Mouse (Mus musculus) kidney, adult 2 months (tissue): Measurements from ENCODE around the gene Arap2. TPM values are rescaled to one million over a fixed set of nuclear protein-coding genes. Genes with fewer than 3 reads are reported as not detected.

Experiments
- DNase-seq: peaks from one replicate; pipeline ENCODE4 v3.0.0; 2021
- H3K27ac ChIP-seq: fragments of 200-500 bp; 2 replicates; pipeline ENCODE4 v1.5.1; 2012; ENCODE audit warnings: low read depth, low read length, control low read depth, inconsistent platforms; ENCODE audit not compliant: insufficient read depth
- H3K27me3 ChIP-seq: fragments of 200-500 bp; replicated peaks from 2 replicates; pipeline ENCODE4 v1.6.1; 2012; ENCODE audit warnings: mild to moderate bottlenecking, moderate library complexity, low read length, inconsistent platforms; ENCODE audit not compliant: control insufficient read depth, insufficient read depth
- H3K36me3 ChIP-seq: fragments of 200-500 bp; 2 replicates; pipeline ENCODE4 v1.6.1; 2012; ENCODE audit warnings: mild to moderate bottlenecking, moderate library complexity, low read length, inconsistent platforms; ENCODE audit not compliant: control insufficient read depth, insufficient read depth
- H3K4me1 ChIP-seq: fragments of 200-500 bp; 2 replicates; pipeline ENCODE4 v1.6.1; 2011; ENCODE audit warnings: low read length; ENCODE audit not compliant: control insufficient read depth, insufficient read depth
- H3K4me3 ChIP-seq: fragments of 200-500 bp; 2 replicates; pipeline ENCODE4 v1.5.1; 2011; ENCODE audit warnings: mild to moderate bottlenecking, low read depth, low read length, control low read depth; ENCODE audit not compliant: insufficient read depth
- CTCF ChIP-seq: fragments of 200-500 bp; conservative IDR thresholded peaks from 2 replicates; pipeline ENCODE4 v1.5.1; 2011; ENCODE audit warnings: low read depth, mild to moderate bottlenecking, control low read depth, low read length, moderate library complexity, mixed read lengths; ENCODE audit not compliant: insufficient read depth, insufficient read length
- POLR2A ChIP-seq: fragments of 200-500 bp; IDR thresholded peaks from one replicate; pipeline ENCODE4 v1.6.1; 2011; ENCODE audit warnings: low read depth, low read length, control low read depth
- WGBS: fragments of 180-500 bp; shearing (Covaris S2); methylation state at CpG from one replicate; pipeline ENCODE4 v1.1.7; 2018; 5-methylcytosine and 5-hydroxymethylcytosine counted together
- polyA plus RNA-seq: library from polyadenylated mRNA; depleted of rRNA; stranded (reverse); fragments of >200 nt; gene quantifications from 2 replicates; pipeline ENCODE4 v1.2.3, GENCODE M21; 2012; rRNA removed

The Arap2 gene
- polyA plus RNA-seq, result 5.0 and 6.6 TPM in 2 replicates

- Histone ChIP-seq H3K4me1 (peaks cover 8% of the 10 kb centered on the region; the same call in 1 of the 2 replicates), H3K27me3 (no peaks in the 10 kb centered on the region), H3K4me3 (peak within 1 kb of the TSS; percentile 80), H3K27ac (peak within 1 kb of the TSS; percentile 80), H3K36me3 (no peaks in the 10 kb centered on the region)
- WGBS, result 5% methylated on average over 106 of the region's 106 CpGs
- DNase-seq, result peak; percentile 83
- no peak for TF ChIP-seq CTCF
- no peak for TF ChIP-seq POLR2A
These were observed at the start of gene Arap2 for GRCm38 (mm10) chr5:62765784-62766701. Arap2 (minus strand) TSS chr5:62766159.

GRCm38 (mm10) chr5:62815741-62816140, 49.8 kb upstream of the Arap2 start:
- Histone ChIP-seq H3K4me1 (no peaks in the 10 kb centered on the region), H3K4me3 (no peak overlapping the region), H3K27ac (no peak overlapping the region), H3K27me3 (no peaks in the 10 kb centered on the region), H3K36me3 (no peaks in the 10 kb centered on the region)
- WGBS, result 73% methylated on average over 1 of the region's 1 CpGs
- peak; percentile 2 for DNase-seq
- TF ChIP-seq CTCF, result no peak
- TF ChIP-seq POLR2A, result no peak

DNA sequence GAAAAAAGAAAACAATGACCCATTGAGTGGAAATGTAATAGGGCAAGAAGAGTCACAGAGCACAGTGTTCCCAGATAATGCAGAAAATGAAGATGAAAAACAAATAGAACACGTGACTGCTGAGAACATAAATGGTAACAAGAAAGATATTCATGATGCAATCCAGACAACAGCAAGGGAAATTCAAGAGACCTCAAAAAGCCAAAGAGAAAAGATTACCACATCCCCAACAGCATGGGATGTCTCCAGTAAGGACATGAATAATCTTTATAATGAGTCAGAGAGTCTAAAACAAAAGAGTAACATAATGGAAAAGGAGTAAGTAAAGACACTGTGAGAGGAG, 48.1 kb upstream of the Arap2 start:
- DNase-seq, result no peak
- TF ChIP-seq POLR2A (no peak), CTCF (no peak)
- no peak overlapping the region for H3K27ac ChIP-seq
- no peak overlapping the region for H3K4me3 ChIP-seq
- WGBS, result 79% methylated on average over 1 of the region's 1 CpGs
- H3K36me3 ChIP-seq, result no peaks in the 10 kb centered on the region
- H3K4me1 ChIP-seq, result no peaks in the 10 kb centered on the region
- H3K27me3 ChIP-seq, result no peaks in the 10 kb centered on the region

GRCm38 (mm10) chr5:62813402-62814071, 47.6 kb upstream of the Arap2 start, which contains the start of gene Dthd1:
Dthd1 (plus strand) TSS chr5:62813823.
- H3K27me3 ChIP-seq, result no peaks in the 10 kb centered on the region
- H3K4me3 ChIP-seq, result no peak within 1 kb of the TSS
- no peak within 1 kb of the TSS for H3K27ac ChIP-seq
- WGBS, result 82% methylated on average over 6 of the region's 6 CpGs
- DNase-seq, result no peak
- no peaks in the 10 kb centered on the region for H3K4me1 ChIP-seq
- H3K36me3 ChIP-seq, result no peaks in the 10 kb centered on the region
- no peak for TF ChIP-seq CTCF

- Histone ChIP-seq H3K27ac (no peak overlapping the region), H3K36me3 (no peaks in the 10 kb centered on the region), H3K27me3 (no peaks in the 10 kb centered on the region; the same call in 1 of the 2 replicates), H3K4me3 (no peak overlapping the region), H3K4me1 (no peaks in the 10 kb centered on the region)
- DNase-seq, result no peak
- TF ChIP-seq POLR2A (no peak), CTCF (no peak)
- 91% methylated on average over 1 of the region's 1 CpGs for WGBS
These were observed 26.8 kb upstream of the Arap2 start for GRCm38 (mm10) chr5:62792776-62793175.

- Histone ChIP-seq H3K4me3 (no peak overlapping the region), H3K36me3 (no peaks in the 10 kb centered on the region), H3K27ac (no peak overlapping the region), H3K4me1 (no peaks in the 10 kb centered on the region), H3K27me3 (no peaks in the 10 kb centered on the region)
- TF ChIP-seq CTCF, result no peak
- TF ChIP-seq POLR2A, result no peak
- no peak for DNase-seq
- WGBS, result 92% methylated on average over 5 of the region's 5 CpGs
These were observed 25.1 kb upstream of the Arap2 start for GRCm38 (mm10) chr5:62790921-62791564.

DNA sequence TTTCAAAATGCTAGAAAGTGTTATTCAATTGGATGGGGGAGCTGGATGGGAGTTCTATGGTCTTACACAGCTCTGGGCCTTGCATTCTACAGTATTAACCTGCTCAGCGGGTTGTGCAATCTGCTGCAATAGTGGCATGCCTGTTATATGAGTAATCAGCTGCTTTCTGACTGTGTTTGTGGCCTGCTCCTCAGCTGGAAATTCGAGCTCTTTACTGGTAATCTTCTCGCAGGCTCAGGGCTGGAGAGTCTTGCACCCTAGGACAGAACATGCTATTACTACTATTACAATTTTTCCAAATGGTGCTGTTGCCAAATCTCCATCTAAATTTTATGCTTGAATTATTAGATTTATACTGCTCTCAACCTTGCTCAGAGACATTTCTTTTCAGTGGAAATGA, 20.9 kb upstream of the Arap2 start:
- H3K27me3 ChIP-seq, result no peaks in the 10 kb centered on the region
- TF ChIP-seq POLR2A (no peak), CTCF (no peak)
- DNase-seq, result no peak
- H3K4me3 ChIP-seq, result no peak overlapping the region
- no peak overlapping the region for H3K27ac ChIP-seq
- 86% methylated on average over 3 of the region's 3 CpGs for WGBS
- no peaks in the 10 kb centered on the region for H3K36me3 ChIP-seq
- no peaks in the 10 kb centered on the region for H3K4me1 ChIP-seq
